Comparison of ENCODE assay signal across 14 mouse cellular contexts in genomic region chr8:123341040-123342015, GRCm38 (mm10). TPM values are rescaled to one million over a fixed set of nuclear protein-coding genes. Genes with fewer than 3 reads are reported as not detected.
DNase-seq lines count a peak whose midpoint lies in the region; ATAC-seq and TF ChIP-seq lines count a peak whose summit lies in the region.
"Had no signal": no experiment of that assay in that cellular context is flagged by ENCODE, and none has a peak within 500 bp of the region (broad histone marks: within the 10 kb centered on the region; RNA-seq: fewer than 3 reads in every experiment).

No protein-coding gene starts in this region.

- H3K9me3 ChIP-seq in intestine, postnatal 0 days (ENCODE audit: control insufficient read depth) = no peaks in the 10 kb centered on the region

- no peak for TF ChIP-seq EP300 in heart, adult 2 months (IDR thresholded peaks at IDR 0.05; ENCODE audit: insufficient read depth, low read depth, low read length)

- TF ChIP-seq POLR2A in heart, adult 2 months (IDR thresholded peaks at IDR 0.05; ENCODE audit: insufficient read depth, low read depth, low read length) = no peak

- H3K4me2 ChIP-seq in intestine, postnatal 0 days (replicated peaks; ENCODE audit: low read depth) = peak overlapping the region; percentile 44

- ATAC-seq in intestine, postnatal 0 days = peak; percentile 70
- ATAC-seq: hindbrain, embryonic 16.5 days had no signal

- peak; percentile 13 for DNase-seq in lung, postnatal 36 days
- DNase-seq in lung, postnatal 4 days = no peak
- DNase-seq in ES-CJ7 (ENCODE audit: low read depth, low spot score) = peak; percentile 93
- peak; percentile 31 for DNase-seq in naive thymus-derived CD4-positive, alpha-beta T cell, adult 2 months (ENCODE audit: low read depth)
- DNase-seq in ovary, adult 18-20 months (ENCODE audit: low spot score) = no peak
- DNase-seq in adrenal gland, adult 8-10 months = no peak
- no peak for DNase-seq in heart, adult 2 months
- DNase-seq: gastrocnemius, postnatal 25 days; kidney, postnatal 25 days; right cerebral cortex, postnatal 4 days; thymus, adult 2 months had no signal

- no peaks in the 10 kb centered on the region for H3K27me3 ChIP-seq in intestine, postnatal 0 days (replicated peaks; ENCODE audit: control insufficient read depth, insufficient read depth, low read length)
- H3K27me3 ChIP-seq in heart, adult 2 months (ENCODE audit: control insufficient read depth, insufficient read depth, low read length) = no peaks in the 10 kb centered on the region; the same call in 1 of the 2 replicates

- H3K27ac ChIP-seq in intestine, postnatal 0 days (ENCODE audit: low read depth, low read length) = no peak overlapping the region
- no peak overlapping the region for H3K27ac ChIP-seq in heart, adult 2 months
- H3K27ac ChIP-seq: left cerebral cortex, adult 2 months had no signal

- no peaks in the 10 kb centered on the region for H3K36me3 ChIP-seq in intestine, postnatal 0 days (ENCODE audit: control insufficient read depth, insufficient read depth)
- no peaks in the 10 kb centered on the region for H3K36me3 ChIP-seq in heart, adult 2 months (ENCODE audit: control insufficient read depth, insufficient read depth, low read length)

- TF ChIP-seq CTCF in intestine, postnatal 0 days (IDR thresholded peaks at IDR 0.05; ENCODE audit: low read depth) = no peak
- no peak for TF ChIP-seq CTCF in heart, adult 2 months (IDR thresholded peaks at IDR 0.05)

- H3K4me1 ChIP-seq in intestine, postnatal 0 days (replicated peaks; ENCODE audit: control insufficient read depth, insufficient read depth, low read length) = no peaks in the 10 kb centered on the region
- H3K4me1 ChIP-seq in heart, adult 2 months (ENCODE audit: control insufficient read depth, insufficient read depth, low read length) = no peaks in the 10 kb centered on the region

- H3K4me3 ChIP-seq in intestine, postnatal 0 days (ENCODE audit: low read depth, low read length) = no peak overlapping the region
- no peak overlapping the region for H3K4me3 ChIP-seq in heart, adult 2 months
- H3K4me3 ChIP-seq: left cerebral cortex, adult 2 months had no signal

- H3K79me2 ChIP-seq in heart, adult 2 months (replicated peaks; ENCODE audit: control insufficient read depth, insufficient read depth, low read length) = no peaks in the 10 kb centered on the region

- no peak overlapping the region for H3K9ac ChIP-seq in intestine, postnatal 0 days (ENCODE audit: low read depth, low read length)
- no peak overlapping the region for H3K9ac ChIP-seq in heart, adult 2 months (ENCODE audit: low read depth, low read length)

- 56% methylated on average over 27 of the region's 27 CpGs for WGBS in intestine, postnatal 0 days
- 70% methylated on average over 27 of the region's 27 CpGs for WGBS in heart, adult 2 months

- intact Hi-C loops in heart, adult 2 months (cut with DNase I) = no loop called here

RNA-seq across cellular contexts. Expression of gene Spire2, which starts 8.8 kb away (rescaled TPM):
- polyA plus RNA-seq in intestine, postnatal 0 days (2015; fragmentation: Nextera tagmentation; extraction: Ambion mirVana) = 1.8 and 2.5 TPM in 2 replicates
- 1 to 10 TPM; 2.3 to 2.8 (median 2.4) TPM for total RNA-seq in adrenal gland, adult 8-10 months (2022)
- total RNA-seq in heart, adult 2 months (2021) = under 1 TPM; 0.11 to 0.26 TPM
- polyA plus RNA-seq in heart, adult 2 months (2012; rRNA removed) = 0.29 and 0.53 TPM in 2 replicates

RNA-seq across cellular contexts. Expression of gene Fanca, which starts 23.0 kb away (rescaled TPM):
- polyA plus RNA-seq in intestine, postnatal 0 days (2015; fragmentation: Nextera tagmentation; extraction: Ambion mirVana) = 5.3 and 7.8 TPM in 2 replicates
- total RNA-seq in adrenal gland, adult 8-10 months (2022) = 1 to 10 TPM; 4.3 to 7.4 (median 5.5) TPM
- total RNA-seq in heart, adult 2 months (2021) = 1 to 10 TPM; 5.3 to 6.2 TPM
- polyA plus RNA-seq in heart, adult 2 months (2012; rRNA removed) = 3.9 and 4.6 TPM in 2 replicates

RNA-seq across cellular contexts. Expression of gene Tcf25, which starts 32.2 kb away (rescaled TPM):
- polyA plus RNA-seq in intestine, postnatal 0 days (2015; fragmentation: Nextera tagmentation; extraction: Ambion mirVana) = 147 and 178 TPM in 2 replicates
- 100 to 1,000 TPM; 223 to 301 (median 278) TPM for total RNA-seq in adrenal gland, adult 8-10 months (2022)
- 100 to 1,000 TPM; 125 to 134 TPM for total RNA-seq in heart, adult 2 months (2021)
- 137 and 147 TPM in 2 replicates for polyA plus RNA-seq in heart, adult 2 months (2012; rRNA removed)

Comparison
In these comparisons a context has a peak if more than half of its experiments do, and no peak if none do; other contexts are left out.
1. DNase-seq: peak in lung, postnatal 36 days (single experiment), ES-CJ7 (single experiment) and naive thymus-derived CD4-positive, alpha-beta T cell, adult 2 months (single experiment); none in lung, postnatal 4 days (0 of 2), ovary, adult 18-20 months (single experiment), adrenal gland, adult 8-10 months (single experiment) and heart, adult 2 months (0 of 2).